Mouse (Mus musculus): ENCODE measurements around the gene Gm9821. TPM values are rescaled to one million over a fixed set of nuclear protein-coding genes. Genes with fewer than 3 reads are reported as not detected.

Gm9821 gene
- polyA plus RNA-seq, 1 experiment from 2014 or later, result 0.69 TPM

- ATAC-seq, result no peak
- peaks cover 12% of the 10 kb centered on the region for H3K27me3 ChIP-seq
- ChIA-PET POLR2A (no interaction called here), CTCF (no interaction called here)
- DNase-seq (ENCODE audit: low read depth, low spot score), result no peak
- in situ Hi-C loops (cut with MboI; ENCODE audit: low pct_unique_long_range_greater_than_20kb), result loop anchor here (5.0 kb wide), 1 partner anchor 145 kb away; no protein-coding TSS in a partner anchor
- TF ChIP-seq CTCF (IDR thresholded peaks at IDR 0.05), result no peak
These were observed 18.6 kb upstream of the Gm9821 start, which contains the start of gene Chrm4 for GRCm38 (mm10) chr2:91926949-91927348. TSS of gene Chrm4 (plus strand) at chr2:91927249.

GRCm38 (mm10) chr2:91927826-91928533 is 17.5 kb upstream of the Gm9821 start:
- ATAC-seq (no peak), DNase-seq (ENCODE audit: low read depth, low spot score) (no peak)
- in situ Hi-C loops (cut with MboI; ENCODE audit: low pct_unique_long_range_greater_than_20kb), result loop anchor here (5.0 kb wide), 1 partner anchor 146 kb away; no protein-coding TSS in a partner anchor
- ChIA-PET CTCF (no interaction called here), POLR2A (interaction anchor here (0.5 kb wide), 1 partner anchor 25 kb away, joined by 5 read pairs; no protein-coding TSS in a partner anchor)
- no peak for TF ChIP-seq CTCF (IDR thresholded peaks at IDR 0.05)
- peaks cover 5% of the 10 kb centered on the region for H3K27me3 ChIP-seq

GRCm38 (mm10) chr2:91928534-91929350 is 16.8 kb upstream of the Gm9821 start:
- ATAC-seq (no peak), DNase-seq (ENCODE audit: low read depth, low spot score) (no peak)
- in situ Hi-C loops (cut with MboI; ENCODE audit: low pct_unique_long_range_greater_than_20kb), result loop anchor here (5.0 kb wide), 1 partner anchor 146 kb away; no protein-coding TSS in a partner anchor
- ChIA-PET POLR2A (no interaction called here), CTCF (interaction anchor here (1.0 kb wide), 1 partner anchor 177 kb away, joined by 4 read pairs; no protein-coding TSS in a partner anchor)
- no peaks in the 10 kb centered on the region for H3K27me3 ChIP-seq
- TF ChIP-seq CTCF (IDR thresholded peaks at IDR 0.05), result no peak

GRCm38 (mm10) chr2:91929455-91929854 is 16.0 kb upstream of the Gm9821 start:
- in situ Hi-C loops (cut with MboI; ENCODE audit: low pct_unique_long_range_greater_than_20kb), result loop anchor here (5.0 kb wide), 1 partner anchor 147 kb away; no protein-coding TSS in a partner anchor
- no peak for TF ChIP-seq CTCF (IDR thresholded peaks at IDR 0.05)
- ChIA-PET POLR2A (no interaction called here), CTCF (interaction anchor here (1.0 to 1.3 kb wide), 3 partner anchors 161 to 323 kb away, joined by 3 to 4 read pairs (median 3); no protein-coding TSS in a partner anchor)
- no peak for ATAC-seq
- H3K27me3 ChIP-seq, result no peaks in the 10 kb centered on the region
- no peak for DNase-seq (ENCODE audit: low read depth, low spot score)

- POLR2A ChIA-PET, result no interaction called here
- DNase-seq (ENCODE audit: low read depth, low spot score), result no peak
- no peaks in the 10 kb centered on the region for H3K27me3 ChIP-seq
- TF ChIP-seq CTCF (IDR thresholded peaks at IDR 0.05), result no peak
- no peak for ATAC-seq
- in situ Hi-C loops (cut with MboI; ENCODE audit: low pct_unique_long_range_greater_than_20kb), result loop anchor here (5.0 kb wide), 1 partner anchor 148 kb away; no protein-coding TSS in a partner anchor
- CTCF ChIA-PET, result interaction anchor here (1.0 to 1.3 kb wide), 3 partner anchors 162 to 324 kb away, joined by 3 to 4 read pairs (median 3); no protein-coding TSS in a partner anchor
These were observed 15.6 kb upstream of the Gm9821 start for GRCm38 (mm10) chr2:91929936-91930335.

GRCm38 (mm10) chr2:91930761-91931291 is 14.7 kb upstream of the Gm9821 start:
- POLR2A ChIA-PET, result no interaction called here
- H3K27me3 ChIP-seq, result no peaks in the 10 kb centered on the region
- ATAC-seq (no peak), DNase-seq (ENCODE audit: low read depth, low spot score) (no peak)
- in situ Hi-C loops (cut with MboI; ENCODE audit: low pct_unique_long_range_greater_than_20kb), result no loop called here
- CTCF ChIA-PET, result interaction anchor here (1.2 to 1.3 kb wide), 2 partner anchors 163 to 325 kb away, joined by 3 read pairs; no protein-coding TSS in a partner anchor
- no peak for TF ChIP-seq CTCF (IDR thresholded peaks at IDR 0.05)

GRCm38 (mm10) chr2:91931328-91932159 is 14.0 kb upstream of the Gm9821 start:
- no peaks in the 10 kb centered on the region for H3K27me3 ChIP-seq
- DNase-seq (ENCODE audit: low read depth, low spot score) (no peak), ATAC-seq (no peak)
- ChIA-PET CTCF (no interaction called here), POLR2A (interaction anchor here (0.7 kb wide), 1 partner anchor 31 kb away, joined by 6 read pairs; no protein-coding TSS in a partner anchor)
- no peak for TF ChIP-seq CTCF (IDR thresholded peaks at IDR 0.05)
- in situ Hi-C loops (cut with MboI; ENCODE audit: low pct_unique_long_range_greater_than_20kb), result no loop called here

GRCm38 (mm10) chr2:91932160-91932711 is 13.3 kb upstream of the Gm9821 start, which contains the start of gene Mdk:
TSS of gene Mdk (minus strand) at chr2:91932297.
- ChIA-PET CTCF (interaction anchor here (1.1 kb wide), 1 partner anchor 11 kb away, joined by 4 read pairs; no protein-coding TSS in a partner anchor), POLR2A (interaction anchor here (0.7 to 1.2 kb wide), 2 partner anchors 11 to 30 kb away, joined by 3 to 6 read pairs; no protein-coding TSS in a partner anchor)
- TF ChIP-seq CTCF (IDR thresholded peaks at IDR 0.05), result no peak
- H3K27me3 ChIP-seq, result no peaks in the 10 kb centered on the region
- DNase-seq (ENCODE audit: low read depth, low spot score) (no peak), ATAC-seq (no peak)
- in situ Hi-C loops (cut with MboI; ENCODE audit: low pct_unique_long_range_greater_than_20kb), result no loop called here

- CTCF ChIA-PET, result interaction anchor here (1.1 kb wide), 1 partner anchor 10 kb away, joined by 4 read pairs; no protein-coding TSS in a partner anchor
- no peak for TF ChIP-seq CTCF (IDR thresholded peaks at IDR 0.05)
- no peak for DNase-seq (ENCODE audit: low read depth, low spot score)
These were observed 12.7 kb upstream of the Gm9821 start for GRCm38 (mm10) chr2:91932737-91933350.

More at GRCm38 (mm10) chr2:91932737-91933350, 12.7 kb upstream of the Gm9821 start:
- POLR2A ChIA-PET, result interaction anchor here (0.7 to 1.2 kb wide), 3 partner anchors 10 to 45 kb away, joined by 3 to 6 read pairs (median 3); no protein-coding TSS in a partner anchor
- no peaks in the 10 kb centered on the region for H3K27me3 ChIP-seq
- ATAC-seq, result no peak
- in situ Hi-C loops (cut with MboI; ENCODE audit: low pct_unique_long_range_greater_than_20kb), result no loop called here

All from Patski (cell line).